Mouse (Mus musculus) embryo, embryonic 10.5 days (tissue): ENCODE data around the gene Fermt2.

ENCODE experiments used
- DNase-seq: peaks from one replicate; pipeline ENCODE4 v3.0.0-alpha.2; 2015; ENCODE audit warnings: low spot score

Gene Fermt2

DNA sequence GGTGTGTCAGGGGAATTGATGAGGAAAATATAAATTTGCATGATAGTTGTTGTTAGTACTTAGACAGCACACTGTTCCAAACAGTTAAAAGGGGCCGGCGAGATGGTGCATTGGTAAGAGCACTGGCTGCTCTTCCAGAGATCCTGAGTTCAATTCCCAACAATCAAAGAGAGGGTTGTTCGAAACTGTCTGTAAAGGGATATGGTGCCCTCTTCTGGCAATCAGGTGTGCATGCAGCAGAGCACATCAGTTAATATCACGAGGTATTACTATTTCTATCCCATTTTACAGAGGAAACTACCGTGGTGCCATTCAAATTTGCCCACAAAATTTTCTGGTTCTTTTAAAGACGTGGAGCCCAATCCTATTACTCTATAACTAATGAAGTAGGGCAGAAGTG lies 95.7 kb downstream of the Fermt2 start:
- DNase-seq, result no peak

DNA sequence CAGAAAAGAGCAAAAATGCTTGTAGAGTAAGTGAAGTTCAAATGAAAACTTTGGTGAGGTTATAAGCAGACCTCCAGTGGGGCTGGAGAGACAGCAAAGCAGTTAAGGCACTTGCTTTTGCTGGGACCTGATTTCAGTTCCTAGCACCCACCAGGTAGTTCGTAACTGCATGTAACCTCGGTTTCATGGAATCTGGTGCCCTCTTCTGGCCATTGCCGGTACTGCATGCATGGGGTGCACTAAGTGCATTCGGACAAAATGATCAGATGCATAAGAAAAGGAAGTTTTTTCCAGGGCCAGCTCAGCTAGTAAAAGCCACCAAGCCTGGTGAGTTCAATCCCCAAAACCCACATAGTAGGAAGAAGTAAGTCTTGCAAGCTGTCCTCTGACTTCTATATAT lies 97.9 kb downstream of the Fermt2 start:
- no peak for DNase-seq

DNA sequence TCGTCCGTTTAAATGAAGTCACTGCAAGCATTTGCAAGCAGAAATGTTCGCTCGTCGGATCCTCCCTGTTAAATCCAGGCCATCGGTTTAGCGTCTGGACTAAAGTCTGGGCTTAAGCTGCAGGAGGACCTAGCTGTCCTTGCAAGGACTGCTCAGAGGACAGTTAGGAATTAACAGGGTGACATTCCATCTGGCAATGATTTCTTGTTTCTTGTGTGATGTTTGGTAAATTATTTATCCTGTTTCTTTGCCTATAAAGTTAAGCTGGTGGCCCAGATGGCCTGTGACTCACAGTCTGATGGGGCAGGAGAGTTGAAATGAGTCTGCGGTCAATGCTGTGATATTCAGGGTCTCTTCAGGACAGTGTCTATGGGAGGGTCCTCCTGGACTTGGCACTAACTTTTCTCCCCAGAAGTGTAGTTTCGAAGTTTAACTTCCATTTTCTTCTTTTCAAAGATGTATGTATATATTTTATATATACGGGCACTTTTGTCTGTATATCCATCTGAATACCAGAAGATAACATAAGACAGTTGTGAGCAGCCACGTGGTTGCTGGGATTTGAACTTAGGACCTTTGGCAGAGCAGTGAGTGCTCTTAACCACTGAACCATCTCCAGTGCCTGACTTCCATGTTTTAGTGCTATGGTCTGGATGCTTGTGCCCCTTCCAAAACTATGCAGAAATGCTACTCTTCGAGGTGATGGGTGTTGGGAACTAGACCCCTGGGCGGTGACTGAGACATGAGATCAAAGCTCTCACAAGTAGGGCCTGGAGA lies 99.7 kb downstream of the Fermt2 start:
- DNase-seq, result no peak

DNA sequence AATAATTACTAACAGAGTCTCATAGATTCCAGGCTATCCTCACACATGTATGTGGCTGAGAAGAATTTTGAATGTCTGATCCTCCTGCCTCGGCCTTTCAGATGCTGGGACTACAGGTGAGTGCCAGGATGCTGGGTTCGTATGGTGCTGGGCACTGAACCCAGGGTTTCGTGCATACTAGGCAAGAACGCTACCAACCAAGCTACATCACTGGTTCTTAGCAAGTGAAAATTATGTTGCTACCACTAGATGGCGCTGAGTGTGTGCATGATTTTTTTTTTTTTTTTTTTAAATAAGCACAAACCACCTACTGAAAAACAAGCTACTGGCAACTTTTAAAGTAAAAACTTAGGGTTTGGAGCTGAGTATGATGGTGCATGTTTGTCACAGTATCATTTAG lies 106.7 kb downstream of the Fermt2 start:
- peak; percentile 89 for DNase-seq

DNA sequence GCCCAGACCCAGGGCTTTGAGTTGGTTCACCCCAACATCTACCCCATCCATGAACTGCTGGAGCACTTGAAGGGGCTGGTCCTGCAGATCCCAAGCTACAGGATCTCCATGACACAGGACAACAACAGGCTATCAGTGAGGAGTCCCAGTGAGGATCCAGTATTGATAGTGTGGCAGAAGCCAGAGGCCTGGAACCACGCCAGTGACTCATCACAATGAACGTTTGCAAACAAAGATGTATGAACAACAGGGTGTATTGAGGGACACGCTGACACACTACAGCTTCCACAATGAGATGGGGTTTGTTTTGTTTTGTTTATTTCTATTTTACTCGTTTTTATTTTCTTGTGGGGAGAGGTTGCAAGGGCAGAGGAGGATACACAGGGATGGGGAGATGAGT lies 107.5 kb downstream of the Fermt2 start:
- no peak for DNase-seq

DNA sequence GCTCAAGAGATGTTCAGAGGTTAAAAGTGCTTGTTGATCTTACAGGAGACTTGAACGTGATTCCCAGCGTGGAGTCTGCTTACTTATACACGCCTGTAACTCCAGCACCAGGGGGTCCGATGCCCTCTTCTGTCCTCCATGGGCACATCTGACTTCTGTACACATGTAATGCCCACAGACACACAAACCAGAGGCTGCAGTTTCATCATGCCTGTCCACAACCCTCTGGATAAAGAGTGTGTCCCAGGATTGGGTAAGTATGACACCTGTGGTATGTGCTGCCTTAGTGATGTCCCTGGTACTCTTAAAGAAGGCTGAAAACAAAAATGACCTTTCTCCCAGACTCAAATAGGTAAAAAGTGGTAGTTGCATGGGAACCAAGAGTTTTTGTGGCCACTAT lies 110.6 kb downstream of the Fermt2 start:
- DNase-seq, result no peak

DNA sequence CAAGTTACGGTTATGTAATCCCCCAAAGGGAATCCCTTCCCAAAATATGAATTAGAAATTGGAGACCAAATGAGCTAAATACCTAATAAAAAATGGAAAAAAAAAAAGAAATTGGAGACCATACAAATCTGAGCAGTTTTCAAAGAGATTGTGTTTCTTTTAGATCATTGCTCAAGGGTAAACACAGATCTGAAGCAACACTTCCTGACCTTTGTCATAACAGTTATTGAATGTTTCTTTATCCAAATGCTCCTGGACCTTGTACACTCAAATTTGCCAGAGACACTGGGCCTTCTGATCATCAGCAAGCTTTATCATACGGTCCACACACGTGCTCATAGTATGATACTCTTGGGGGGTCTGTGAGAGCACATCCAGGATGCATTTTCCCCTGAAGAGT lies 111.4 kb downstream of the Fermt2 start:
- DNase-seq, result no peak

DNA sequence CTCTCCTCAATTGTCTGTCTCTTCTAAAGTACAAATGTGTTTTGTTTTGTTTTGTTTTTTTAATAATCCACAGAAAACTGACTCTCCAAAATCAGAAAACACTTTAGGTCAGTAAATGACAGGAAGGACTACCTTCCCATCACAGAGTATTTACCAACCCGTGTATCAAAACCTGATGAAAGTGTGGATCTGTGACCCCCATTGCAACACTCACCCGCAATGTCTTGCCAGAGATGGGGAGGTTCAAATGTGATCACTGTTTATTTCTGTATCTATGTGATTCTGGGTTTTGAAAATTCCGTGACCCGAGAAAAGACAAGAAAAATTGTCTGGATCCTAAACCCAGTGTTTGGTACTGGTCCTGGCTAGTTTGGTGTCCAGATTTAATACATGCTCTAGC lies 113.7 kb downstream of the Fermt2 start:
- no peak for DNase-seq
